In genomic region chr17:17849906-17850712, GRCm38 (mm10) we compare ENCODE assay signal across 9 mouse cellular contexts. TPM values are rescaled to one million over a fixed set of nuclear protein-coding genes. Genes with fewer than 3 reads are reported as not detected.
DNase-seq lines count a peak whose midpoint lies in the region; ATAC-seq and TF ChIP-seq lines count a peak whose summit lies in the region.
"Had no signal": no experiment of that assay in that cellular context is flagged by ENCODE, and none has a peak within 500 bp of the region (broad histone marks: within the 10 kb centered on the region; RNA-seq: fewer than 3 reads in every experiment).

No protein-coding gene starts in this region.

- H3K27me3 ChIP-seq in lung, embryonic 14.5 days (ENCODE audit: insufficient read depth, low read length) = no peaks in the 10 kb centered on the region
- peaks cover 10% of the 10 kb centered on the region; the same call in 1 of the 2 replicates for H3K27me3 ChIP-seq in embryonic facial prominence, embryonic 15.5 days
- H3K27me3 ChIP-seq in hindbrain, postnatal 0 days (ENCODE audit: insufficient read depth, low read length) = no peaks in the 10 kb centered on the region
- H3K27me3 ChIP-seq in neural tube, embryonic 14.5 days (ENCODE audit: control insufficient read depth, insufficient read depth, low read length) = no peaks in the 10 kb centered on the region

- 24% methylated on average over 55 of the region's 55 CpGs for WGBS in lung, embryonic 14.5 days
- WGBS in embryonic facial prominence, embryonic 15.5 days = 26% methylated on average over 55 of the region's 55 CpGs
- 26% methylated on average over 55 of the region's 55 CpGs for WGBS in hindbrain, postnatal 0 days
- 18% methylated on average over 55 of the region's 55 CpGs for WGBS in neural tube, embryonic 14.5 days

- ATAC-seq in lung, embryonic 14.5 days (ENCODE audit: insufficient read depth) = peak; percentile 30; the same call in 1 of the 2 replicates
- no peak for ATAC-seq in embryonic facial prominence, embryonic 15.5 days (ENCODE audit: insufficient number of reproducible peaks, low FRiP score, low TSS enrichment, low read depth)
- peak; percentile 64 for ATAC-seq in hindbrain, postnatal 0 days
- peak; percentile 56 for ATAC-seq in neural tube, embryonic 14.5 days (ENCODE audit: low read depth)

- DNase-seq in lung, embryonic 14.5 days = no peak
- no peak for DNase-seq in lung, postnatal 14 days
- DNase-seq in hindbrain, postnatal 0 days (ENCODE audit: low spot score) = peak; percentile 38
- DNase-seq in layer of hippocampus, postnatal 10 days (ENCODE audit: low spot score in 2 of 2) = no peak
- DNase-seq in cerebellum, postnatal 4 days (ENCODE audit: low spot score in 2 of 2) = no peak

- H3K4me1 ChIP-seq in lung, embryonic 14.5 days (ENCODE audit: insufficient read depth) = no peaks in the 10 kb centered on the region
- peaks cover 8% of the 10 kb centered on the region; the same call in 1 of the 2 replicates for H3K4me1 ChIP-seq in embryonic facial prominence, embryonic 15.5 days
- H3K4me1 ChIP-seq in hindbrain, postnatal 0 days (ENCODE audit: insufficient read depth, low read length) = no peaks in the 10 kb centered on the region
- H3K4me1 ChIP-seq in neural tube, embryonic 14.5 days (ENCODE audit: control insufficient read depth, insufficient read depth, low read length) = no peaks in the 10 kb centered on the region

- H3K4me3 ChIP-seq in lung, embryonic 14.5 days (ENCODE audit: low read depth, low read length) = no peak overlapping the region
- no peak overlapping the region for H3K4me3 ChIP-seq in embryonic facial prominence, embryonic 15.5 days (replicated peaks)
- peak overlapping the region; percentile 33 for H3K4me3 ChIP-seq in hindbrain, postnatal 0 days (ENCODE audit: low read length)
- peak overlapping the region; percentile 24; the same call in 1 of the 2 replicates for H3K4me3 ChIP-seq in neural tube, embryonic 14.5 days (ENCODE audit: low read depth, low read length)
- H3K4me3 ChIP-seq: megakaryocyte, embryonic 14.5 days had no signal

- no peaks in the 10 kb centered on the region for H3K9me3 ChIP-seq in lung, embryonic 14.5 days (ENCODE audit: low read depth, low read length)
- H3K9me3 ChIP-seq in embryonic facial prominence, embryonic 15.5 days (replicated peaks) = no peaks in the 10 kb centered on the region
- no peaks in the 10 kb centered on the region for H3K9me3 ChIP-seq in hindbrain, postnatal 0 days (ENCODE audit: low read length)
- H3K9me3 ChIP-seq in neural tube, embryonic 14.5 days (ENCODE audit: control insufficient read depth, low read length) = no peaks in the 10 kb centered on the region

- H3K27ac ChIP-seq in lung, embryonic 14.5 days (ENCODE audit: low read depth) = no peak overlapping the region
- no peak overlapping the region for H3K27ac ChIP-seq in embryonic facial prominence, embryonic 15.5 days (replicated peaks)
- no peak overlapping the region; the same call in 1 of the 2 replicates for H3K27ac ChIP-seq in hindbrain, postnatal 0 days
- H3K27ac ChIP-seq in neural tube, embryonic 14.5 days (ENCODE audit: low read depth, low read length) = no peak overlapping the region

- H3K9ac ChIP-seq in lung, embryonic 14.5 days = no peak overlapping the region
- no peak overlapping the region for H3K9ac ChIP-seq in embryonic facial prominence, embryonic 15.5 days
- peak overlapping the region; percentile 44 for H3K9ac ChIP-seq in hindbrain, postnatal 0 days (replicated peaks; ENCODE audit: low read length)
- no peak overlapping the region for H3K9ac ChIP-seq in neural tube, embryonic 14.5 days (replicated peaks; ENCODE audit: low read depth, low read length)

- H3K36me3 ChIP-seq in lung, embryonic 14.5 days (ENCODE audit: insufficient read depth) = peaks cover 21% of the 10 kb centered on the region; the same call in 1 of the 2 replicates
- H3K36me3 ChIP-seq in embryonic facial prominence, embryonic 15.5 days = no peaks in the 10 kb centered on the region; the same call in 1 of the 2 replicates
- no peaks in the 10 kb centered on the region for H3K36me3 ChIP-seq in hindbrain, postnatal 0 days (ENCODE audit: insufficient read depth, low read length)
- no peaks in the 10 kb centered on the region for H3K36me3 ChIP-seq in neural tube, embryonic 14.5 days (ENCODE audit: control insufficient read depth, insufficient read depth, low read length)

- H3K4me2 ChIP-seq in lung, embryonic 14.5 days = no peak overlapping the region
- H3K4me2 ChIP-seq in embryonic facial prominence, embryonic 15.5 days (replicated peaks) = peak overlapping the region; percentile 16; the same call in 1 of the 2 replicates
- peak overlapping the region; percentile 52 for H3K4me2 ChIP-seq in hindbrain, postnatal 0 days (ENCODE audit: low read depth, low read length)
- peak overlapping the region; percentile 37 for H3K4me2 ChIP-seq in neural tube, embryonic 14.5 days (ENCODE audit: low read depth, low read length)

- TF ChIP-seq CTCF in lung, embryonic 14.5 days (IDR thresholded peaks at IDR 0.05; ENCODE audit: low read depth) = no peak
- TF ChIP-seq CTCF in hindbrain, postnatal 0 days (IDR thresholded peaks at IDR 0.05; ENCODE audit: low read depth) = peak; percentile 17; the same call in 1 of the 2 replicates

RNA-seq across cellular contexts. Expression of gene Has1, which starts 4.9 kb away (rescaled TPM):
- polyA plus RNA-seq in lung, embryonic 14.5 days (2014; fragmentation: Nextera tagmentation; extraction: Ambion mirVana) = 2.1 and 2.2 TPM in 2 replicates
- 1.4 and 1.5 TPM in 2 replicates for polyA plus RNA-seq in embryonic facial prominence, embryonic 15.5 days (2015; fragmentation: Nextera tagmentation; extraction: Ambion mirVana)
- total RNA-seq in hindbrain, postnatal 0 days (2014; rRNA removed) = 0.07 and 1.4 TPM in 2 replicates
- polyA plus RNA-seq in hindbrain, postnatal 0 days (2015; fragmentation: Nextera tagmentation; extraction: Ambion mirVana) = 1.1 and 1.2 TPM in 2 replicates
- polyA plus RNA-seq in neural tube, embryonic 14.5 days (2014; fragmentation: Nextera tagmentation; extraction: Ambion mirVana) = 0.93 and 1.7 TPM in 2 replicates
- total RNA-seq in layer of hippocampus, postnatal 10 days (2021) = under 1 TPM; 0.20 to 0.34 TPM

RNA-seq across cellular contexts. Expression of gene Spaca6, which starts 23.2 kb away (rescaled TPM):
- 33.2 and 38.9 TPM in 2 replicates for polyA plus RNA-seq in lung, embryonic 14.5 days (2014; fragmentation: Nextera tagmentation; extraction: Ambion mirVana)
- 31.2 and 32.8 TPM in 2 replicates for polyA plus RNA-seq in embryonic facial prominence, embryonic 15.5 days (2015; fragmentation: Nextera tagmentation; extraction: Ambion mirVana)
- 22.8 and 29.8 TPM in 2 replicates for total RNA-seq in hindbrain, postnatal 0 days (2014; rRNA removed)
- polyA plus RNA-seq in hindbrain, postnatal 0 days (2015; fragmentation: Nextera tagmentation; extraction: Ambion mirVana) = 18.4 and 18.7 TPM in 2 replicates
- polyA plus RNA-seq in neural tube, embryonic 14.5 days (2014; fragmentation: Nextera tagmentation; extraction: Ambion mirVana) = 21.4 and 29.1 TPM in 2 replicates
- total RNA-seq in layer of hippocampus, postnatal 10 days (2021) = 100 to 1,000 TPM in 1 of 2 experiments, 10 to 100 TPM in 1; 79.2 to 100 TPM

RNA-seq across cellular contexts. Expression of gene Fpr1, which starts 33.6 kb away (rescaled TPM):
- polyA plus RNA-seq in lung, embryonic 14.5 days (2014; fragmentation: Nextera tagmentation; extraction: Ambion mirVana) = 0.13 and 0.46 TPM in 2 replicates
- polyA plus RNA-seq in embryonic facial prominence, embryonic 15.5 days (2015; fragmentation: Nextera tagmentation; extraction: Ambion mirVana) = 0.20 and 0.83 TPM in 2 replicates
- total RNA-seq in hindbrain, postnatal 0 days (2014; rRNA removed) = not detected in 2 replicates
- not detected in 2 replicates for polyA plus RNA-seq in hindbrain, postnatal 0 days (2015; fragmentation: Nextera tagmentation; extraction: Ambion mirVana)
- polyA plus RNA-seq in neural tube, embryonic 14.5 days (2014; fragmentation: Nextera tagmentation; extraction: Ambion mirVana) = 0.15 and 0.21 TPM in 2 replicates
- total RNA-seq in layer of hippocampus, postnatal 10 days (2021) = not detected
- total RNA-seq: layer of hippocampus, adult 18-20 months had no signal

RNA-seq across cellular contexts. Expression of gene Fpr2, which starts 37.5 kb away (rescaled TPM):
- polyA plus RNA-seq in lung, embryonic 14.5 days (2014; fragmentation: Nextera tagmentation; extraction: Ambion mirVana) = 0.17 and 1.1 TPM in 2 replicates
- polyA plus RNA-seq in embryonic facial prominence, embryonic 15.5 days (2015; fragmentation: Nextera tagmentation; extraction: Ambion mirVana) = 0.68 and 0.77 TPM in 2 replicates
- total RNA-seq in hindbrain, postnatal 0 days (2014; rRNA removed) = 1.5 TPM in 1 of 2 replicates, not detected in the other
- polyA plus RNA-seq in hindbrain, postnatal 0 days (2015; fragmentation: Nextera tagmentation; extraction: Ambion mirVana) = 0.32 and 0.41 TPM in 2 replicates
- not detected in 2 replicates for polyA plus RNA-seq in neural tube, embryonic 14.5 days (2014; fragmentation: Nextera tagmentation; extraction: Ambion mirVana)
- under 1 TPM in 1 of 2 experiments, not detected in 1; 0.57 TPM for total RNA-seq in layer of hippocampus, postnatal 10 days (2021)
- total RNA-seq: layer of hippocampus, adult 18-20 months had no signal

RNA-seq across cellular contexts. Expression of gene Fpr3, which starts 37.5 kb away (rescaled TPM):
- not detected in 2 replicates for polyA plus RNA-seq in lung, embryonic 14.5 days (2014; fragmentation: Nextera tagmentation; extraction: Ambion mirVana)
- polyA plus RNA-seq in embryonic facial prominence, embryonic 15.5 days (2015; fragmentation: Nextera tagmentation; extraction: Ambion mirVana) = not detected in 2 replicates
- total RNA-seq in hindbrain, postnatal 0 days (2014; rRNA removed) = not detected in 2 replicates
- not detected in 2 replicates for polyA plus RNA-seq in hindbrain, postnatal 0 days (2015; fragmentation: Nextera tagmentation; extraction: Ambion mirVana)
- not detected in 2 replicates for polyA plus RNA-seq in neural tube, embryonic 14.5 days (2014; fragmentation: Nextera tagmentation; extraction: Ambion mirVana)
- total RNA-seq in layer of hippocampus, postnatal 10 days (2021) = not detected
- total RNA-seq: layer of hippocampus, adult 18-20 months had no signal

Comparison
In these comparisons a context has a peak if more than half of its experiments do, and no peak if none do; other contexts are left out.
1. H3K4me3 ChIP-seq: peak in hindbrain, postnatal 0 days (single experiment) and neural tube, embryonic 14.5 days (single experiment); none in lung, embryonic 14.5 days (single experiment) and embryonic facial prominence, embryonic 15.5 days (single experiment).